Mouse (Mus musculus): ENCODE measurements at regions not wholly inside any gene's neighbourhood (a gene's known extent, or its start where the extent isn't known, plus 50 kb on each side); places are given as distances from the start of the nearest gene placed in this dataset.

DNA sequence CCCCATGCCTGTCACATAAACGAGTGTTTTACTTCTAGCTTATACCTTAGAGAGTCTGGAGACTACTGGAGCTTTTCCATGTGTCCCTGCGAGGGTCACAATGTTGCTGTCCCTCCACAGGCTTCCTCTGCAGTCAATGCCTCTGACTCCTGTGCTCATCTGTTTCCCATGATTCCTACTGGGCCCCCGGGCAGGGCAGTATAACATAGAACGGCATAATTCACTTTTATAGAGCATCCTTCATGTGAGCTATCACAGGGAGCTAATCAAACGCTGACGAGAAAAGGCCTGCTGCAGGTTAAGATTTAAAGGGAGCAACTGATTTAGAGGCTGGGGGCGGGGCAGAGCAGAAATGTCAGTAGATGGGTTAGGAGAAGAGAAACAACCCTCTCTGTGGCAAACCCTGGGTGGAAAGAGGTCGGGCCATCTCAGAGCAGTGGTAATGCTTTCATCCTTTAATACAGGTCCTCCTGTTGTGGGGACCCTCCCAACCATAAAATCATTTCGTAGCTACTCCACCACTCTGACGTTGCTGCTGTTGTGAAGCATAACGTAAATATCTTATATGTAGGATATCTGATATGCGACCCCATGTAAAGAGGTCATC, 168.5 kb upstream of the Cdkn3 start:
- no peaks in the 10 kb centered on the region for H3K9me3 ChIP-seq (replicated peaks; ENCODE audit: insufficient read depth, low read length)
- H3K9ac ChIP-seq (ENCODE audit: control insufficient read depth, low read depth, low read length, poor library complexity, severe bottlenecking) = no peak overlapping the region
- H3K27ac ChIP-seq (ENCODE audit: control insufficient read depth, low read depth, low read length) = no peak overlapping the region
- TF ChIP-seq NRF1 (IDR thresholded peaks at IDR 0.05; ENCODE audit: insufficient read depth, low read depth, low read length, poor library complexity, severe bottlenecking) (no peak), ZKSCAN1 (IDR thresholded peaks at IDR 0.05; ENCODE audit: low read depth, low read length) (no peak), SMC3 (IDR thresholded peaks at IDR 0.05; ENCODE audit: low read depth, low read length) (no peak), MXI1 (IDR thresholded peaks at IDR 0.05; ENCODE audit: low read depth, low read length) (no peak), GATA1 (IDR thresholded peaks at IDR 0.05; ENCODE audit: low read depth, low read length) (no peak), KAT2A (conservative IDR thresholded peaks at IDR 0.05; ENCODE audit: low read depth, low read length) (no peak), CHD2 (IDR thresholded peaks at IDR 0.05; ENCODE audit: low read length) (no peak), MAX (IDR thresholded peaks at IDR 0.05; ENCODE audit: low read length) (no peak)
- H3K36me3 ChIP-seq (ENCODE audit: control insufficient read depth in 1 of 2, insufficient read depth in 2 of 2, low read length in 2 of 2) = no peaks in the 10 kb centered on the region
- no peaks in the 10 kb centered on the region for H3K4me1 ChIP-seq (ENCODE audit: control insufficient read depth in 1 of 2, insufficient read depth in 2 of 2, low read length in 2 of 2)
- no peak for DNase-seq (ENCODE audit: low read depth, low spot score)
- H3K27me3 ChIP-seq (ENCODE audit: control insufficient read depth in 1 of 2, insufficient read depth in 2 of 2, low read length in 2 of 2) = no peaks in the 10 kb centered on the region; a peak in 1 of 4 replicates
- no peak overlapping the region for H3K4me3 ChIP-seq (ENCODE audit: control insufficient read depth in 1 of 2, insufficient read depth in 1 of 2, low read depth in 2 of 2, low read length in 2 of 2)
- H3K79me2 ChIP-seq (ENCODE audit: control insufficient read depth, insufficient read depth, low read length, poor library complexity) = no peaks in the 10 kb centered on the region

- H3K79me2 ChIP-seq (ENCODE audit: control insufficient read depth, insufficient read depth, low read length, poor library complexity) = no peaks in the 10 kb centered on the region
- no peak overlapping the region for H3K9ac ChIP-seq (ENCODE audit: control insufficient read depth, low read depth, low read length, poor library complexity, severe bottlenecking)
- H3K27me3 ChIP-seq (ENCODE audit: control insufficient read depth in 1 of 2, insufficient read depth in 2 of 2, low read length in 2 of 2) = no peaks in the 10 kb centered on the region; a peak in 1 of 4 replicates
- no peaks in the 10 kb centered on the region for H3K4me1 ChIP-seq (ENCODE audit: control insufficient read depth in 1 of 2, insufficient read depth in 2 of 2, low read length in 2 of 2)
- no peaks in the 10 kb centered on the region for H3K9me3 ChIP-seq (replicated peaks; ENCODE audit: insufficient read depth, low read length)
- no peak overlapping the region for H3K4me3 ChIP-seq (ENCODE audit: control insufficient read depth in 1 of 2, insufficient read depth in 1 of 2, low read depth in 2 of 2, low read length in 2 of 2)
- no peak overlapping the region for H3K27ac ChIP-seq (ENCODE audit: control insufficient read depth, low read depth, low read length)
- DNase-seq (ENCODE audit: low read depth, low spot score) = no peak
- H3K36me3 ChIP-seq (ENCODE audit: control insufficient read depth in 1 of 2, insufficient read depth in 2 of 2, low read length in 2 of 2) = no peaks in the 10 kb centered on the region
- no peak for TF ChIP-seq BHLHE40 (IDR thresholded peaks at IDR 0.05; ENCODE audit: borderline replicate concordance, low read depth, low read length)
- no peak for TF ChIP-seq ZMIZ1 (IDR thresholded peaks at IDR 0.05; ENCODE audit: low read depth, low read length)
- TF ChIP-seq KAT2A (conservative IDR thresholded peaks at IDR 0.05; ENCODE audit: low read depth, low read length) = no peak
- TF ChIP-seq SMC3 (IDR thresholded peaks at IDR 0.05; ENCODE audit: low read depth, low read length) = no peak
- no peak for TF ChIP-seq CTCF (IDR thresholded peaks at IDR 0.05 in 2 of 3, conservative IDR thresholded peaks at IDR 0.05 in 1 of 3; ENCODE audit: control insufficient read depth in 1 of 3, insufficient read depth in 1 of 3, low read depth in 2 of 3, low read length in 3 of 3, poor library complexity in 1 of 3, severe bottlenecking in 1 of 3)
Measured at GRCm38 (mm10) chr14:46591211-46591610, 169.1 kb upstream of the Cdkn3 start.

- no peak for DNase-seq (ENCODE audit: low read depth, low spot score)
- H3K4me3 ChIP-seq (ENCODE audit: control insufficient read depth in 1 of 2, insufficient read depth in 1 of 2, low read depth in 2 of 2, low read length in 2 of 2) = no peak overlapping the region
- H3K9me3 ChIP-seq (replicated peaks; ENCODE audit: insufficient read depth, low read length) = no peaks in the 10 kb centered on the region
- no peaks in the 10 kb centered on the region for H3K36me3 ChIP-seq (ENCODE audit: control insufficient read depth in 1 of 2, insufficient read depth in 2 of 2, low read length in 2 of 2)
- TF ChIP-seq RCOR1 (IDR thresholded peaks at IDR 0.05; ENCODE audit: low read depth, low read length) (no peak), SIN3A (IDR thresholded peaks at IDR 0.05; ENCODE audit: low read length) (no peak), MAZ (IDR thresholded peaks at IDR 0.05; ENCODE audit: low read depth, low read length) (no peak), MAFK (IDR thresholded peaks at IDR 0.05; ENCODE audit: borderline replicate concordance, low read depth, low read length) (no peak), POLR2AphosphoS5 (IDR thresholded peaks at IDR 0.05; ENCODE audit: borderline replicate concordance, low read depth, low read length) (no peak), ZNF384 (IDR thresholded peaks at IDR 0.05; ENCODE audit: low read depth, low read length) (no peak), NRF1 (IDR thresholded peaks at IDR 0.05; ENCODE audit: insufficient read depth, low read depth, low read length, poor library complexity, severe bottlenecking) (no peak), POLR2AphosphoS2 (IDR thresholded peaks at IDR 0.05; ENCODE audit: low read length) (no peak), TBP (IDR thresholded peaks at IDR 0.05; ENCODE audit: low read depth, low read length) (no peak)
- no peak overlapping the region for H3K27ac ChIP-seq (ENCODE audit: control insufficient read depth, low read depth, low read length)
- no peaks in the 10 kb centered on the region for H3K4me1 ChIP-seq (ENCODE audit: control insufficient read depth in 1 of 2, insufficient read depth in 2 of 2, low read length in 2 of 2)
- no peaks in the 10 kb centered on the region for H3K79me2 ChIP-seq (ENCODE audit: control insufficient read depth, insufficient read depth, low read length, poor library complexity)
- H3K27me3 ChIP-seq (ENCODE audit: control insufficient read depth in 1 of 2, insufficient read depth in 2 of 2, low read length in 2 of 2) = no peaks in the 10 kb centered on the region; a peak in 1 of 4 replicates
- no peak overlapping the region for H3K9ac ChIP-seq (ENCODE audit: control insufficient read depth, low read depth, low read length, poor library complexity, severe bottlenecking)
Measured at GRCm38 (mm10) chr14:46586093-46586492, 174.2 kb upstream of the Cdkn3 start.
